Mouse (Mus musculus) ES-Bruce4 (cell line): Measurements from ENCODE around the gene Plpp3.

Experiments used
- CTCF ChIP-seq: IDR thresholded peaks from one replicate; pipeline ENCODE4 v1.8.1; 2011; ENCODE audit warnings: low read depth, low read length
- EP300 ChIP-seq: IDR thresholded peaks from 2 replicates; pipeline ENCODE4 v1.6.1; 2011; ENCODE audit warnings: low read depth, low read length; ENCODE audit not compliant: insufficient read depth
- POLR2A ChIP-seq: IDR thresholded peaks from one replicate; pipeline ENCODE4 v1.8.1; 2011; ENCODE audit warnings: low read length; ENCODE audit not compliant: insufficient read depth

- TF ChIP-seq POLR2A, result no peak
- no peak for TF ChIP-seq CTCF
- TF ChIP-seq EP300, result no peak
Observed at GRCm38 (mm10) chr4:105206102-105206501, 49.0 kb downstream of the Plpp3 start.
